Mouse (Mus musculus): ENCODE measurements around the gene Hibadh.
"Not testable (repeated sequence)": the region's sequence is repeated elsewhere in the genome, so short reads cannot be mapped to it uniquely, and the experiment has no call there.

Gene Hibadh

DNA sequence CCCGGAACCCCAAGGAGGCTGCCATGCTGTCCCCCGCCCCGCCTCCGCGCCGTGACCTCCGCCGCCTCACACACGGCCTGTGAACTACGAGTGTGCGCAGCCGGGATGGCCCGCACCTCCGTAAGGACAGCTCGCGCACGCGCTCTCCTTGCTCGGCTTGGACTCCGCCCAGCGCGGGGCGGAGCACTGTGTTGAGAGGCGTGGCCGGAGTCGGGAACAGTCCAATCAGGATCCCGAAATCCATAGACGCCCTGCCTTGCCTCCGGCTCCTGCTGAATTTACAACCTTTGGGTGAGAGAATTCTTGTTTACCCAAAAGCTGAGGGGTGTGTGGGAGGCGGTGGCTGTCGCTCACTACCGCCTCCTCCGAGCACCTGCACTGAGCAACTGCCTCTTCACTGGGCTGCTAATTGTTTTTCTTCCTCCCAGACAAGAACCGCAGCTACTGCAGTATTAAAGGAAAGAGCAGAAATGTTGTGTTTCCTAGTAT lies at the start of gene Hibadh:
Hibadh (minus strand) TSS at position 166 of the 489 bp plus-strand sequence.
- peak; percentile 97 to 98 for DNase-seq

DNA sequence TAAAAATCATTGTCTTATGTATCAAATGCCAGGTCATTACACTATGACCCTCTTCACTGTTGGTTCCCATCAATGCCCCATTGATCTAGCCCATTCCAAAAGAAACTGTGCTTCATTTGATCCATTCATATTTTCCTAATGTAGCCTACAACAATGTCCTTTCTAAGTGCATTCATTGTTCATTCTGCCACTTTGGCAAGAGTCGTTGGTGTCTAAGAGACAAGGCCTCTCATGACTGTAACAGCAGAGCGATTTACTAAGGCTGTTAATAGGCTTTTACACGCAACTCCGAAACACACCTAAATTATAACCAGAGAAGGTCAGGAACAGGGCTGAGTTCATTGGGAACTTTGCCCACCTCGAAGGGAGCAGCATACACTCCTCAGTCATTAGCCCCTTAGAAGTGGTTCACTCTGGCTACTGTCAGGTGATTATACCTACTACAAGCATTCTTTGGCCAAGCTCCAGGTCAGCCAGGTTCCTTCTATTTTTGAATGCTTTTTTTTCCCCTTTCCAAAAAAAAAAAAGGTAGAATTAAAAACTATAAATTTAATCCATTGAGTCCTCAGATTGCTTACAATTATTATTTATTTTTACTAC lies 46.8 kb upstream of the Hibadh start:
- peak; percentile 72 to 76 for DNase-seq

- DNase-seq: no peak
These were observed 42.4 kb upstream of the Hibadh start for GRCm38 (mm10) chr6:52682607-52683006.

GRCm38 (mm10) chr6:52681847-52682485 lies 41.8 kb upstream of the Hibadh start:
- peak; percentile 20 to 68 for DNase-seq

GRCm38 (mm10) chr6:52680458-52681032 lies 40.4 kb upstream of the Hibadh start:
- peak; percentile 12 to 52 for DNase-seq

DNA sequence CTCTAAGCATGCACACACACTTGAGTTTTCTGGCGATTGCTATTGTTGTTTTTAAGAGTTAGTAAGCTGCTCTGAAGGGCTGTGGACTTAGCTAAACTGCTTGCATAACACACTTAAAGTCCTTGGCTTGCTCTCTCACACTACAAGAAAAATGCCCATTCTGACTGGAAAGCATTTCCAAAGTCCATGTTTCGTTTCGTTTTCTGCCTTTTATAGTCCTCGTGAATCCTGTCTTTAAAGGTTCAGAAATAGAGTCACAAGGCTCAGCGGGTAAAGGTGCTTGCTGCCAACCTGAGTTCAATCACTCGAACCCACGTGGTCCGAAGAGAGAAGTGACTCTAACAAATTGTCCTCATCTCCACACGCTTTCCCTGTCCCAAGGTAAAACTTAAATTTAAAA lies 39.4 kb upstream of the Hibadh start:
- peak; percentile 66 to 84 for DNase-seq

GRCm38 (mm10) chr6:52677534-52677933 lies 37.3 kb upstream of the Hibadh start:
- DNase-seq: not testable (repeated sequence)

GRCm38 (mm10) chr6:52675222-52675921 lies 35.2 kb upstream of the Hibadh start:
- DNase-seq: peak; percentile 48 to 79

GRCm38 (mm10) chr6:52674541-52674940 lies 34.4 kb upstream of the Hibadh start:
- peak; percentile 66 to 78 for DNase-seq

- no peak for DNase-seq
These were observed 33.5 kb upstream of the Hibadh start for GRCm38 (mm10) chr6:52673706-52674105.

- no peak for DNase-seq
These were observed 32.4 kb upstream of the Hibadh start for GRCm38 (mm10) chr6:52672539-52672938.

- DNase-seq: no peak
These were observed 31.6 kb upstream of the Hibadh start for GRCm38 (mm10) chr6:52671791-52672190.

- not testable (repeated sequence) for DNase-seq
These were observed 29.7 kb upstream of the Hibadh start for GRCm38 (mm10) chr6:52669878-52670277.

GRCm38 (mm10) chr6:52667641-52668040 lies 27.5 kb upstream of the Hibadh start:
- peak; percentile 7 to 62 for DNase-seq

GRCm38 (mm10) chr6:52663021-52663420 lies 22.8 kb upstream of the Hibadh start:
- peak; percentile 42 to 43 for DNase-seq

DNA sequence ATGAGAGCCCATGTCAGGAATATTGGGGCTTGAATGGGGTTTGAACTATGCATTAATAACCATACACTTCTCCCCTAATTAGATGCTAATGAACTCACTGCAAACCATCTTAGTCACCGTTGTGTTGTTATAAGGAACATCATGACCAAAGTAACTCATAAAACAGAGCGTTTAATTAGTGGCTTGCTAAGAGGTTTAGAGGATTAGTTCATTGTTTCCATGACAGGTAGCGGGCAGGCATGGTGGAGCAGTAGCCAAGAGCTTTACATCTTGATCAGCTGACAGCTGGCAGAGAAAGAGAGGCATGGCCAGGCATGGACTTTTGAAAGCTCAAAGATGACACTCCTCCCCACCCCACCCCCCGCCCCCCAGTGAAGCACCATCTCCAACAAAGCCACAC lies 15.1 kb upstream of the Hibadh start:
- no peak for DNase-seq

GRCm38 (mm10) chr6:52648806-52649205 lies 8.6 kb upstream of the Hibadh start:
- no peak for DNase-seq

DNA sequence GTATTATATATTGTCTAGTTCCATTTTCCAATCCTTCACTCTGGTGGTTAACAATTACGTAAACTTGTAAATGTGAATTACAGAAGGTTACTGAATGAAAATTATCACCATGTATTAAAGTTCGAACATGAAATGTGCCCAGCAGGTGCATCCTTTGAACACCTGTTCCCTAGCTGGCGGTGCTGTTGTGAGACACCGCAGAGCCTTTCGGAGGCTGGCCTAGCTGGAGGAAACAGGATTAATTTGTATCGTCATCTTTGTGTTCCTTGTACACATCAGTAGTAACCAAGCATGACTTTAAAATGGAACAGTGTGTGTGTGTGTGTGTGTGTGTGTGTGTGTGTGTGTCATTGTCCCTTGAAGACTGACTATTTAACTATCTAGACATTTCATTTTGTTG lies 7.8 kb upstream of the Hibadh start:
- DNase-seq: no peak

DNA sequence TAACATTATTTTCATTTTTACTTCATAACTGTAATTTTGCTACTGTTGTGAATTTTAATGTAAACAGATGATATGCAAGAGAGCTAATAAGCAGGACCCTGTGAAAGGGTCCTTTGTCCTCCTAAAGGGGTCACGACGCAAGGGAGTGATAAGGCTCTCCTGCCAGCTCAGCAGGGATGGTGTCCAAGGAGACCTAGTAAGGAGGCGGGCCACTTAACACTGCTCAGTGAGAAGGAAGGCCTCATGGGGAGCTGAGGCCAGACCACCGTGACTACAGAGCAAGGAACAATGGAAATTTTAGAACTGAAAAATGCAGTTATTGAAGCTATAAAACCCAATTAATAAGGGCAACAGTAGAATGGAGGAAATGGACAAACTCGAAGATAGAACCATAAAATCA lies 5.7 kb upstream of the Hibadh start:
- no peak for DNase-seq

DNA sequence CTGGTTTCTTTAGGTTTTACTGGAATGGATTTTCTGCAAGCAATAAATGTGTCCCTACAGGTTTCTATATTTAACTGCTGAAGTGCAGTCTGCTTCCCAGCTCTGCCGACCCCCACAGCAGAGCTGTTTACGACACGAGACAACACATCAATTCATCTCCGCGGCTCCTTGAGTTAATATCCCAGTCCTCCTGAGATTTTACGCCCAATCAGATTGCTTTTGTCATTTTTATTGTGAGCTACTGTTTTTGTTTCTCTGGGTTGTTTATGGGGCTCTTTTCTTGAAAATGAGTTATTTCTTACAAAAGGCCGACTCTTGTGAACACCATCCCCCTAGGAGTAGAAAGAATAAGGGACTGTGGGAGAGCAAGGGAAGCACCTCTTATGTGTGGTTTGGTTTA lies 2.0 kb upstream of the Hibadh start:
- DNase-seq: no peak

DNA sequence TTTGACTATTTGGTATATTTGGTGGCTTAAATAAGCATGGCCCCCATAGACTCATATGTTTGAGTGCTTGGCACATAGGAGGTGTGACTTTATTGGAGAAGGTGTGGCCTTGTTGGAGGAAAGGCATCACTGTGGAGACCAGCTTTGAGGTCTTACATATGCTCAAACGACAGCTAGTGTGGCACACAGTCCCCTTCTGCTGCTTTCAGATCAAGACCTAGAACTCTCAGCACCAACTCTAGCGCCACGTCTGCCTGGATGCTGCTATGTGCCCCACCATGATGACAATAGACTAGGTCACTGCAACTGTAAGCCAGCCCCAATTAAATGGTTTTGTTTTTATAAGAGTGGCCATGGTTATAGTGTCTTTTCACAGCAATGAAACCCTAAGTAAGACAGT lies 887 bp upstream of the Hibadh start:
- no peak for DNase-seq

GRCm38 (mm10) chr6:52639546-52640223 lies 504 bp downstream of the Hibadh start:
- DNase-seq: peak; percentile 51 to 58
